Mouse (Mus musculus): ENCODE data around the gene Atcay. TPM values are rescaled to one million over a fixed set of nuclear protein-coding genes. Genes with fewer than 3 reads are reported as not detected.

The Atcay gene
- polyA plus RNA-seq, 1 experiment from 2014 or later, result 0.14 TPM

DNA sequence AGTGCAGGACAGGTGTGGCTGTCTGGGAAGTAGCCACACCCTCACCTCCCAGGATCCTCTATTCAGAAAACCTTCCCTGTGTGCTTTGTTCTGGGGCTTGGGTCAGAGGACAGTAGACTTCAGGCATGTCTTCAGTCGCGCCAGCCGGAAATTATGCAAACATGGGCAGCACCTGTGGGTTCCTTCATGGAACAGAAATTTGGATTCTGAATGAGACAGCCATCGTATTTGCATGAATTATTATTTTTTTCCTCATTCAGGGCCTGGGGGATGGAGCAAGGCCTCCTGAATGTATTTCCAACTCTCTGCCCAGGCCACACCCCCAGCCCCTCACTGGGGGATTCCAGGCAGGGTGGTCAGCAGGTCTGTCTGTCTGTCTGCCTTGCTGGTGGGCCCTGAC is 30.4 kb upstream of the Atcay start:
- Histone ChIP-seq H3K27ac (ENCODE audit: low read length) (no peak overlapping the region), H3K9me3 (ENCODE audit: low read length) (peaks cover 7% of the 10 kb centered on the region; the same call in 1 of the 2 replicates), H3K36me3 (ENCODE audit: insufficient read depth, low read length) (peaks cover 33% of the 10 kb centered on the region), H3K27me3 (ENCODE audit: insufficient read depth, low read length) (peaks cover 40% of the 10 kb centered on the region), H3K4me3 (ENCODE audit: low read length) (no peak overlapping the region), H3K4me2 (replicated peaks; ENCODE audit: low read depth, low read length) (no peak overlapping the region), H3K9ac (replicated peaks; ENCODE audit: low read length) (no peak overlapping the region), H3K4me1 (ENCODE audit: insufficient read depth, low read length) (peaks cover 16% of the 10 kb centered on the region)
- 95% methylated on average over 4 of the region's 4 CpGs for WGBS
- ATAC-seq (ENCODE audit: low FRiP score, low TSS enrichment), result no peak

- 36% methylated on average over 21 of the region's 21 CpGs for WGBS
- Histone ChIP-seq H3K9ac (replicated peaks; ENCODE audit: low read length) (0 out of 2 replicates have a peak overlapping the region, but pooled peaks have one; percentile 13), H3K27me3 (ENCODE audit: insufficient read depth, low read length) (peaks cover 44% of the 10 kb centered on the region)
Measured at GRCm38 (mm10) chr10:81259225-81259884, 28.7 kb upstream of the Atcay start.

DNA sequence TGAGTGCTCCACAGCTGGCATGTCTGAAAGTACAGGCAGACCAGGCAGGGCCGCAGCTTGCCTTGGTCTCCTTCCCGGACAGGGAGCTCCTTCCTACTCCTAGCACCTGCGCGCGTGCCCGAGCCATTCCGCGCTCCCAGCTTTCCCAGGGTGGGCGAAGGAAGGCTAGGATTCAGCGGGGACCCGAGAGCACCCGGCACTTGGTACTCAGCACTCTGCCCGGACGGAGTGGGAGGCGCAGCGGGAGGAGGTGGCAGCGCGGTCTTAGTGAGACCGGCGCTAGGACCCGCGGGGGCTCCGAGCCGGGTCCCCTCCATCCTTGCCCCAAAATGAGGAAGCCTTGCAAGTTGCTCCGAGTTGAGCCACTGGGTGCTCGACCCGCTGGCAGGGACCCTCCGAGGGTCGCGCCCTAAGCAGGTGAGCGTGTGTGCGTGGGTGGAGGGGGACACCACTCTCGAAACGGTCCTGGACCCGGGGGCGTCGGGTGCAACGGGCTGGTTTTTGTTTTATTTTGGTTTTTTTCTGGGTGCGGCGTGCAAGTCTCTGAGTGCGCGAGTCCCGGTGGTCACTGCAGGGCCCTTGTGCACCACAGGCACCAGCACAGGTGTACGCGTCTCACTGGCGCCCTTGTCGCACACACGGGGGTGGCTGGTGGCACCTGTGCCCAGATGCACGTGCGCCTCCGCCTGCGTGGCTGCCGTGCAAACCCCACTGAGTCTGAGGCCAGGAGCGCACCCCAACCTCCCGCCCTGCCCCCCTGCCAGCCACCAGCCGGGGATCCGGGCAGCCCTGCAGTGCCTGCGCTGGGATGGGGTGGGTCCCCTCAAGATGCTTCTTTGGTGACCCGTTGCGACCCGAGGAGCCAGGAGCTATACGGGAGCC is 26.8 kb upstream of the Atcay start:
- Histone ChIP-seq H3K4me3 (ENCODE audit: low read length) (peak overlapping the region; percentile 57), H3K27me3 (ENCODE audit: insufficient read depth, low read length) (peaks cover 60% of the 10 kb centered on the region), H3K36me3 (ENCODE audit: insufficient read depth, low read length) (peaks cover 10% of the 10 kb centered on the region), H3K27ac (ENCODE audit: low read length) (no peak overlapping the region), H3K4me1 (ENCODE audit: insufficient read depth, low read length) (peaks cover 13% of the 10 kb centered on the region), H3K9me3 (ENCODE audit: low read length) (peaks cover 7% of the 10 kb centered on the region; the same call in 1 of the 2 replicates), H3K9ac (replicated peaks; ENCODE audit: low read length) (peak overlapping the region; percentile 70), H3K4me2 (replicated peaks; ENCODE audit: low read depth, low read length) (peak overlapping the region; percentile 91)
- ATAC-seq (ENCODE audit: low FRiP score, low TSS enrichment), result 0 out of 2 replicates have a peak, but pooled peaks have one; percentile 24
- WGBS, result 2% methylated on average over 62 of the region's 62 CpGs

More at GRCm38 (mm10) chr10:81259225-81259884, 28.7 kb upstream of the Atcay start:
- no peak overlapping the region for H3K4me3 ChIP-seq (ENCODE audit: low read length)
- peaks cover 7% of the 10 kb centered on the region; the same call in 1 of the 2 replicates for H3K9me3 ChIP-seq (ENCODE audit: low read length)
- peaks cover 26% of the 10 kb centered on the region for H3K36me3 ChIP-seq (ENCODE audit: insufficient read depth, low read length)
- ATAC-seq (ENCODE audit: low FRiP score, low TSS enrichment), result no peak
- H3K4me2 ChIP-seq (replicated peaks; ENCODE audit: low read depth, low read length), result no peak overlapping the region
- peaks cover 9% of the 10 kb centered on the region for H3K4me1 ChIP-seq (ENCODE audit: insufficient read depth, low read length)
- no peak overlapping the region for H3K27ac ChIP-seq (ENCODE audit: low read length)

- H3K27me3 ChIP-seq (ENCODE audit: insufficient read depth, low read length), result peaks cover 67% of the 10 kb centered on the region
- no peak for ATAC-seq (ENCODE audit: low FRiP score, low TSS enrichment)
- H3K4me1 ChIP-seq (ENCODE audit: insufficient read depth, low read length), result peaks cover 13% of the 10 kb centered on the region
- H3K4me2 ChIP-seq (replicated peaks; ENCODE audit: low read depth, low read length), result no peak overlapping the region
- no peaks in the 10 kb centered on the region for H3K36me3 ChIP-seq (ENCODE audit: insufficient read depth, low read length)
- H3K4me3 ChIP-seq (ENCODE audit: low read length), result no peak overlapping the region
- no peak overlapping the region for H3K9ac ChIP-seq (replicated peaks; ENCODE audit: low read length)
- 56% methylated on average over 1 of the region's 1 CpGs for WGBS
- H3K27ac ChIP-seq (ENCODE audit: low read length), result no peak overlapping the region
- H3K9me3 ChIP-seq (ENCODE audit: low read length), result no peaks in the 10 kb centered on the region
Measured at GRCm38 (mm10) chr10:81254886-81255285, 24.3 kb upstream of the Atcay start.

DNA sequence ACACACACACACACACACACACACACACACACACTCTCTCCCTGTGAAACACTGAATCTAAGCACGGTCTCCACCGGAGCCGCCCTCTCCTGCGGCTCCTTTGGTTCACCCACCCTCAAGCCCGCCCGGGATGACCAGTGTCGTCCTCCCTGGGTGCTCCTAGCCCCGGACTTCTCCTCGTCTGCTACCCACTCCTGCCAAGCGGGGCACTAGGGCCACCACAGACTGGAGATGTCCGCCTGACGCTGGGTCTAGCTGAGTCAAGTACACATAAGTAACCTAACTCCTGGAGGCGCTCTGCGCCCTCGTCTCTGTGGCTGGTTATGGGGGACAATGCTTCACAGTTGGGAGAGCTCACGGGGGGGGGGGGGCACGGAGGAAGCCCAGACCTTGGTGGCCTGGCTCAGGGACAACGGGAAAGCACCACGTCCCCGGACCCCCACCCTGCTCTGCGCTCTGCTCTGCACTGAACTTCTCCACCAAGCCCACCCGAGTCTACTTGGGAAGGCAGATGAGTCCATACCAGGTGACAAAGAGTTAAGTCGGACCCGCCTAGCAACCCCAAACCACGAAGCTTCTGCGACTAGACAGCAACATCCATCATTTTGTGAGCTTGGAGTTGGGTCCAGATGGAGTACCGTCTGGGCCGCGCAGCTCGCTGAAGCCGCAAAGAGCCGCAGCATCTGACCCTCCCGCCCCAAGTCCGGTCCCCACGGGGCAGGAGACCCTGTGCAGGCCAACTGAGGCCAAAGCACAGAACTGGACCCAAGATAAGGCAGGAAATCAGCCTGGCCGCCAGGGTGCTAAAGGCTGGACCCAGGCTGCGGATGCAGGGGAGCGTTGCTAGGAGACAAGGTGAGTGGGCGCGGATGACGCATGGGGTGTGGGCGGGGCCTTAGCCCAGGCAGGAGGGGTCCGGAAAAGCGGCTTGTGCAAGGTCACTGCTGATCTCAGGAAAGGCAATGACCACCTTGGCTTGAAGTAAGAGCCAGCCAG is 22.1 kb upstream of the Atcay start, which contains the start of gene Matk:
Matk (plus strand) TSS at position 512 of the 996 bp plus-strand sequence.
- peaks cover 46% of the 10 kb centered on the region for H3K27me3 ChIP-seq (ENCODE audit: insufficient read depth, low read length)
- H3K9me3 ChIP-seq (ENCODE audit: low read length), result no peaks in the 10 kb centered on the region
- ATAC-seq (ENCODE audit: low FRiP score, low TSS enrichment), result peak; percentile 15; the same call in 1 of the 2 replicates
- no peak within 1 kb of the TSS for H3K27ac ChIP-seq (ENCODE audit: low read length)
- WGBS, result 9% methylated on average over 44 of the region's 44 CpGs
- H3K4me3 ChIP-seq (ENCODE audit: low read length), result 0 out of 2 replicates have a peak within 1 kb of the TSS, but pooled peaks have one; percentile 1
- peak within 1 kb of the TSS; percentile 37 for H3K4me2 ChIP-seq (replicated peaks; ENCODE audit: low read depth, low read length)
- H3K9ac ChIP-seq (replicated peaks; ENCODE audit: low read length), result no peak within 1 kb of the TSS
- no peaks in the 10 kb centered on the region for H3K36me3 ChIP-seq (ENCODE audit: insufficient read depth, low read length)
- H3K4me1 ChIP-seq (ENCODE audit: insufficient read depth, low read length), result peaks cover 8% of the 10 kb centered on the region

DNA sequence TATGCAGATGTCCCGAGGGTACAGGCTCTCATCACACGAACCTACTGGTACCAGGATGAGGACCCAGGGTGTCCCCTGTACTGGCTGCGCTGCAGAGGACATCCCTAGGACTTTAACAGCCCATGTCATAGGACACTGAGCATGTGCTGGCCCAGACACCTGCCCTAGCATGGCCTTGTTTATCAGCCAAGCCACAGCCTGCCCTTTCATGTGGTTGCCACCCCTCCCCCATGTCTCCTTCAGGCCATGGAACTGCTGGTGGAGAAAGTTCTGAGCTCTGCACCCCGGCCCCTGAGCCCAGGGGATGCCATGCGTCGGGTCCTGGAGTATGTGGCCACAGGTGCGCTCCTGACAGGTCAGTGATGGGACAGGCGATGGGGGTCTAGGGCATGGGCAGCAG is 18.8 kb upstream of the Atcay start:
- H3K4me2 ChIP-seq (replicated peaks; ENCODE audit: low read depth, low read length), result no peak overlapping the region
- peaks cover 31% of the 10 kb centered on the region for H3K27me3 ChIP-seq (ENCODE audit: insufficient read depth, low read length)
- ATAC-seq (ENCODE audit: low FRiP score, low TSS enrichment), result no peak
- H3K4me3 ChIP-seq (ENCODE audit: low read length), result no peak overlapping the region
- WGBS, result 86% methylated on average over 8 of the region's 8 CpGs
- H3K4me1 ChIP-seq (ENCODE audit: insufficient read depth, low read length), result peaks cover 4% of the 10 kb centered on the region; the same call in 1 of the 2 replicates
- no peak overlapping the region for H3K27ac ChIP-seq (ENCODE audit: low read length)
- no peaks in the 10 kb centered on the region for H3K9me3 ChIP-seq (ENCODE audit: low read length)
- H3K9ac ChIP-seq (replicated peaks; ENCODE audit: low read length), result no peak overlapping the region
- H3K36me3 ChIP-seq (ENCODE audit: insufficient read depth, low read length), result no peaks in the 10 kb centered on the region

DNA sequence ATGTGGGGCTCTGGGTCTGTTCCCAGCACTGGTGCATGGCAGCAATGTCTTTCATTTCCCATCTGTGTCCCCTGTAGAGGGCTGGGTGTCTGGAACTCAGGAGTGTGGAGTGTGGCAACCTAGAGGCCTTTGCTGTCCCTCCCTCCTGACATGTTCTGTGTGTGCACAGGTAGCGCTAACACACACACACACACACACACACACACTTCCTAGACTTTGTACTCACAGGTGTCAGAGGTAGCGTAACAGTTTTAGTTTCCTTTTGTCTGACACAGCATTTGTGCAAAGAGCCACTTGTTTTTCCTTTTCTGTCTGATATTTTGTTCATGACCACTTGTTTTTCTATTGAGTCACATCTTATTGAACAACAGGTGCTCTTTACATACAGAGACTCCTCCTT is 17.2 kb upstream of the Atcay start:
- Histone ChIP-seq H3K4me1 (ENCODE audit: insufficient read depth, low read length) (no peaks in the 10 kb centered on the region), H3K4me2 (replicated peaks; ENCODE audit: low read depth, low read length) (no peak overlapping the region), H3K4me3 (ENCODE audit: low read length) (no peak overlapping the region), H3K27me3 (ENCODE audit: insufficient read depth, low read length) (peaks cover 17% of the 10 kb centered on the region), H3K27ac (ENCODE audit: low read length) (no peak overlapping the region), H3K9me3 (ENCODE audit: low read length) (no peaks in the 10 kb centered on the region), H3K9ac (replicated peaks; ENCODE audit: low read length) (no peak overlapping the region), H3K36me3 (ENCODE audit: insufficient read depth, low read length) (no peaks in the 10 kb centered on the region)
- ATAC-seq (ENCODE audit: low FRiP score, low TSS enrichment), result no peak
- 88% methylated on average over 2 of the region's 2 CpGs for WGBS

DNA sequence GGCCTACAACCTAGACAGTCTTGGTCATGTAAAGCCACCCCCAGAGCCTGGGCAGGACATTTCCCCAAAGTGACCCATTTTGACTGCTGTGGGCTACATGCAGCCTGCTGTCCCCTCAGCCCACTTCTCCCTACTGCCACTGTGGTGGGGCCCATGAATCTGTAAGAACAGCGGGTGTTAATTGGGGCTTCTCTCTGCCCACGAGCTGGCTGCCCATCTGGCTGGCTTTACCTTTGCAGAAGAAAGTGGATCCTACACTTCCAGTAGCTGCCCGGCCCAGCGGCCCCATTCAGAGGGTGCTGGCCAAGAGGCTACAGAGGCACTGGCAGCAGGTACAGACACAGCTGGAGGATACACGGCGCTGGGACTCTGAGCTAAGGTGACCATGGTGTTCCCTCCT is 14.5 kb upstream of the Atcay start:
- Histone ChIP-seq H3K9me3 (ENCODE audit: low read length) (no peaks in the 10 kb centered on the region), H3K4me2 (replicated peaks; ENCODE audit: low read depth, low read length) (no peak overlapping the region), H3K27me3 (ENCODE audit: insufficient read depth, low read length) (peaks cover 4% of the 10 kb centered on the region), H3K27ac (ENCODE audit: low read length) (no peak overlapping the region), H3K36me3 (ENCODE audit: insufficient read depth, low read length) (no peaks in the 10 kb centered on the region), H3K4me3 (ENCODE audit: low read length) (no peak overlapping the region), H3K4me1 (ENCODE audit: insufficient read depth, low read length) (peaks cover 1% of the 10 kb centered on the region), H3K9ac (replicated peaks; ENCODE audit: low read length) (no peak overlapping the region)
- WGBS, result 93% methylated on average over 6 of the region's 6 CpGs
- no peak for ATAC-seq (ENCODE audit: low FRiP score, low TSS enrichment)

DNA sequence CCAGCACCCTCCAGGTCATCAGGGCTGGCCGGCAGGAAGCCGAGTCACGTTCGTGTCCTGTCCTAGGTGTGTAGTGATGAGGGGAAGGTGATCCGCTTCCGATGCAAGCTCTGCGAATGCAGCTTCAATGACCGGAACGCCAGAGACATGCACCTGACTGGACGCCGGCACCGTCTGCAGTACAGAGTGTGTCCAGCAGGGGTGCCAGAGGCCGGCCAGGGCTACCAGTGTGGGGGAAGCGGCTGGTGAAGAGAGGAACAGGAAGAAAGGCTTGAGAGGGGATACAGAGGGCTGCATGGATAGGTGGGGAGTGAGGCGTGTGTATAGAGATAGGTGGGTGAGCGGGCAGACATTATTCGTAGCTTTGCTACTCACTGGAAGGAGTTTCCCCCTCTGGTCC is 14.0 kb upstream of the Atcay start:
- Histone ChIP-seq H3K27me3 (ENCODE audit: insufficient read depth, low read length) (peaks cover 10% of the 10 kb centered on the region), H3K36me3 (ENCODE audit: insufficient read depth, low read length) (no peaks in the 10 kb centered on the region), H3K27ac (ENCODE audit: low read length) (no peak overlapping the region), H3K9ac (replicated peaks; ENCODE audit: low read length) (no peak overlapping the region; the same call in 1 of the 2 replicates), H3K4me1 (ENCODE audit: insufficient read depth, low read length) (peaks cover 7% of the 10 kb centered on the region), H3K9me3 (ENCODE audit: low read length) (no peaks in the 10 kb centered on the region), H3K4me2 (replicated peaks; ENCODE audit: low read depth, low read length) (no peak overlapping the region), H3K4me3 (ENCODE audit: low read length) (no peak overlapping the region)
- 5% methylated on average over 17 of the region's 17 CpGs for WGBS
- ATAC-seq (ENCODE audit: low FRiP score, low TSS enrichment), result peak; percentile 29; the same call in 1 of the 2 replicates

All from kidney, embryonic 16.5 days (tissue).